Mouse (Mus musculus) forebrain, embryonic 14.5 days (tissue): ENCODE measurements around the gene Vamp4. TPM values are rescaled to one million over a fixed set of nuclear protein-coding genes. Genes with fewer than 3 reads are reported as not detected.

ENCODE experiments used
- ATAC-seq: fragments of 200-750 bp; cut with Nextera tagmentation; 2 replicates; pipeline ENCODE4 v1.8.0; 2017; ENCODE audit warnings: mild to moderate bottlenecking, moderate library complexity
- DNase-seq: peaks from one replicate; pipeline ENCODE4 v3.0.0-alpha.2; 2015; ENCODE audit warnings: low spot score
- H3K27ac ChIP-seq: fragments of 300-500 bp; sonication (generic); 2 replicates; pipeline ENCODE4 v1.5.1; 2014; ENCODE audit warnings: low read depth, mild to moderate bottlenecking, control low read depth, low read length, moderate library complexity
- H3K27me3 ChIP-seq: fragments of 300-500 bp; sonication (generic); replicated peaks from 2 replicates; pipeline ENCODE4 v1.6.1; 2014; ENCODE audit warnings: low read length, control low read depth, mixed read lengths; ENCODE audit not compliant: control insufficient read depth, insufficient read depth
- H3K36me3 ChIP-seq: fragments of 300-500 bp; sonication (generic); 2 replicates; pipeline ENCODE4 v1.6.1; 2014; ENCODE audit warnings: low read length, control low read depth; ENCODE audit not compliant: control insufficient read depth, insufficient read depth
- H3K4me1 ChIP-seq: fragments of 300-500 bp; sonication (generic); 2 replicates; pipeline ENCODE4 v1.6.1; 2014; ENCODE audit warnings: antibody characterized with exemption, low read length, control low read depth; ENCODE audit not compliant: control insufficient read depth, insufficient read depth
- H3K4me2 ChIP-seq: fragments of 300-500 bp; sonication (generic); 2 replicates; pipeline ENCODE4 v1.6.1; 2014; ENCODE audit warnings: mild to moderate bottlenecking, control low read depth, low read length
- H3K4me3 ChIP-seq: fragments of 300-500 bp; sonication (generic); 2 replicates; pipeline ENCODE4 v1.5.1; 2014; ENCODE audit warnings: low read depth, low read length, control low read depth
- H3K9ac ChIP-seq: fragments of 300-500 bp; sonication (generic); 2 replicates; pipeline ENCODE4 v1.6.1; 2014; ENCODE audit warnings: mild to moderate bottlenecking, low read length, control low read depth, moderate library complexity
- H3K9me3 ChIP-seq: fragments of 300-500 bp; sonication (generic); replicated peaks from 2 replicates; pipeline ENCODE4 v1.6.1; 2016; ENCODE audit warnings: low read length, control low read depth, mixed read lengths; ENCODE audit not compliant: control insufficient read depth
- WGBS: fragments of 180-500 bp; shearing (Covaris S2); extraction: QIAGEN DNeasy Blood & Tissue Kit; methylation state at CpG from one replicate; pipeline ENCODE4 v1.1.7; 2014; 5-methylcytosine and 5-hydroxymethylcytosine counted together
- polyA plus RNA-seq: library from polyadenylated mRNA; unstranded; fragments of >200 nt; fragmentation: Nextera tagmentation; extraction: Ambion mirVana; gene quantifications from 2 replicates; pipeline ENCODE4 v1.2.1, GENCODE M21; 2014

Gene Vamp4
- polyA plus RNA-seq, 1 experiment from 2014 or later, result 52.3 TPM

- ATAC-seq, result peak; percentile 99
These were observed 22.0 kb upstream of the Vamp4 start, which contains the start of gene Mettl13 for GRCm38 (mm10) chr1:162548016-162548916. TSS of gene Mettl13 (minus strand) at chr1:162548551.

GRCm38 (mm10) chr1:162548917-162549613 is 21.2 kb upstream of the Vamp4 start:
- peak overlapping the region; percentile 21; the same call in 1 of the 2 replicates for H3K27ac ChIP-seq
- no peaks in the 10 kb centered on the region for H3K9me3 ChIP-seq
- peaks cover 12% of the 10 kb centered on the region for H3K4me1 ChIP-seq
- H3K9ac ChIP-seq, result peak overlapping the region; percentile 73
- no peak for DNase-seq
- peak overlapping the region; percentile 77 for H3K4me2 ChIP-seq
- peaks cover 24% of the 10 kb centered on the region for H3K36me3 ChIP-seq
- H3K4me3 ChIP-seq, result peak overlapping the region; percentile 58
- no peaks in the 10 kb centered on the region for H3K27me3 ChIP-seq
- ATAC-seq, result no peak
- WGBS, result 70% methylated on average over 10 of the region's 10 CpGs

More at GRCm38 (mm10) chr1:162548016-162548916, 22.0 kb upstream of the Vamp4 start, which contains the start of gene Mettl13:
- H3K9ac ChIP-seq, result peak within 1 kb of the TSS; percentile 73
- peaks cover 29% of the 10 kb centered on the region for H3K36me3 ChIP-seq
- H3K27me3 ChIP-seq, result no peaks in the 10 kb centered on the region
- WGBS, result under 1% methylated on average over 52 of the region's 52 CpGs
- H3K4me1 ChIP-seq, result peaks cover 12% of the 10 kb centered on the region
- H3K4me3 ChIP-seq, result peak within 1 kb of the TSS; percentile 58
- no peaks in the 10 kb centered on the region for H3K9me3 ChIP-seq
- DNase-seq, result peak; percentile 98
- peak within 1 kb of the TSS; percentile 21; the same call in 1 of the 2 replicates for H3K27ac ChIP-seq
- peak within 1 kb of the TSS; percentile 77 for H3K4me2 ChIP-seq

- WGBS, result 80% methylated on average over 5 of the region's 5 CpGs
- Histone ChIP-seq H3K9ac (no peak overlapping the region), H3K4me2 (no peak overlapping the region), H3K27me3 (no peaks in the 10 kb centered on the region), H3K4me1 (peaks cover 12% of the 10 kb centered on the region), H3K36me3 (peaks cover 17% of the 10 kb centered on the region), H3K27ac (no peak overlapping the region), H3K4me3 (no peak overlapping the region), H3K9me3 (no peaks in the 10 kb centered on the region)
- DNase-seq (peak; percentile 75), ATAC-seq (no peak)
These were observed 20.6 kb upstream of the Vamp4 start for GRCm38 (mm10) chr1:162549615-162550283.

GRCm38 (mm10) chr1:162552956-162553355 is 17.4 kb upstream of the Vamp4 start:
- no peak for DNase-seq

GRCm38 (mm10) chr1:162554193-162554592 is 16.1 kb upstream of the Vamp4 start:
- H3K4me3 ChIP-seq, result no peak overlapping the region
- H3K9ac ChIP-seq, result no peak overlapping the region
- no peaks in the 10 kb centered on the region for H3K27me3 ChIP-seq
- WGBS, result 89% methylated on average over 3 of the region's 3 CpGs
- DNase-seq, result no peak
- ATAC-seq, result no peak
- no peaks in the 10 kb centered on the region; the same call in 1 of the 2 replicates for H3K4me1 ChIP-seq
- H3K27ac ChIP-seq, result no peak overlapping the region
- H3K4me2 ChIP-seq, result no peak overlapping the region
- H3K9me3 ChIP-seq, result no peaks in the 10 kb centered on the region
- no peaks in the 10 kb centered on the region for H3K36me3 ChIP-seq

More at GRCm38 (mm10) chr1:162552956-162553355, 17.4 kb upstream of the Vamp4 start:
- H3K4me3 ChIP-seq, result no peak overlapping the region
- no peak overlapping the region for H3K27ac ChIP-seq
- ATAC-seq, result no peak
- no peaks in the 10 kb centered on the region; the same call in 1 of the 2 replicates for H3K4me1 ChIP-seq
- no peaks in the 10 kb centered on the region for H3K9me3 ChIP-seq
- no peaks in the 10 kb centered on the region for H3K36me3 ChIP-seq
- WGBS, result 90% methylated on average over 9 of the region's 9 CpGs
- H3K27me3 ChIP-seq, result no peaks in the 10 kb centered on the region
- H3K4me2 ChIP-seq, result no peak overlapping the region
- H3K9ac ChIP-seq, result no peak overlapping the region

- Histone ChIP-seq H3K36me3 (no peaks in the 10 kb centered on the region), H3K4me1 (no peaks in the 10 kb centered on the region), H3K9me3 (no peaks in the 10 kb centered on the region), H3K27me3 (no peaks in the 10 kb centered on the region), H3K4me2 (no peak overlapping the region), H3K4me3 (no peak overlapping the region), H3K9ac (no peak overlapping the region), H3K27ac (no peak overlapping the region)
- WGBS, result 81% methylated on average over 1 of the region's 1 CpGs
- DNase-seq (no peak), ATAC-seq (no peak)
These were observed 7.1 kb upstream of the Vamp4 start for GRCm38 (mm10) chr1:162563236-162563635.

- ATAC-seq, result no peak
- 50% methylated on average over 3 of the region's 3 CpGs for WGBS
These were observed 5.3 kb upstream of the Vamp4 start for GRCm38 (mm10) chr1:162564992-162565391.

GRCm38 (mm10) chr1:162567351-162567750 is 3.0 kb upstream of the Vamp4 start:
- WGBS, result 44% methylated on average over 3 of the region's 3 CpGs

More at GRCm38 (mm10) chr1:162564992-162565391, 5.3 kb upstream of the Vamp4 start:
- H3K4me2 ChIP-seq, result no peak overlapping the region
- no peak overlapping the region for H3K4me3 ChIP-seq
- no peaks in the 10 kb centered on the region for H3K4me1 ChIP-seq
- no peaks in the 10 kb centered on the region for H3K27me3 ChIP-seq
- no peaks in the 10 kb centered on the region for H3K9me3 ChIP-seq
- no peaks in the 10 kb centered on the region for H3K36me3 ChIP-seq
- no peak for DNase-seq
- no peak overlapping the region for H3K27ac ChIP-seq
- no peak overlapping the region for H3K9ac ChIP-seq

More at GRCm38 (mm10) chr1:162567351-162567750, 3.0 kb upstream of the Vamp4 start:
- H3K36me3 ChIP-seq, result no peaks in the 10 kb centered on the region
- no peak overlapping the region for H3K27ac ChIP-seq
- ATAC-seq (no peak), DNase-seq (no peak)
- no peaks in the 10 kb centered on the region for H3K27me3 ChIP-seq
- H3K4me3 ChIP-seq, result no peak overlapping the region
- no peaks in the 10 kb centered on the region for H3K4me1 ChIP-seq
- no peak overlapping the region for H3K4me2 ChIP-seq
- no peak overlapping the region for H3K9ac ChIP-seq
- no peaks in the 10 kb centered on the region for H3K9me3 ChIP-seq
